Mouse (Mus musculus): Measurements from ENCODE around the gene Omt2b.
"Not testable (repeated sequence)": the region's sequence is repeated elsewhere in the genome, so short reads cannot be mapped to it uniquely, and the experiment has no call there.

Gene Omt2b

DNA sequence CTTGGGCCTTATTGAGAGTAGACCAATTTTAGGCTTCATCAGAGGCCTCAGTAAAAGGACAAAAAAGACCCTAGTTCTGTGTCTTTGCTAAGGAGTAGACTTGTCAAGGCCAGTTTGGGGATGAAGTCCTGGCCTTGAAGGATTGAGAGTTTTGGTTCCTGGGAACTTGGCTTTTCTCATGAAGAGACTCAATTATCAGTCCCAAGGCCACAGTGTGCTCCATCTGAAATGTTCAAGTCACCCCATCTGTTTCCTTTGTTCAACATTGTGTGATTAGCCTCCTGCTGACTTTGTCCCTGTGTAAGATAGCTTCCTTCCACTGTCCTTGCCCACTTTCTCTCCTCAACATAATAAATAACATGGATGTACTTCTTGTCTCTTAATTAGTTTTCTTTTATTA, 22.6 kb downstream of the Omt2b start:
- in situ Hi-C loops (cut with MboI; ENCODE audit: unreplicated experiment in 2 of 2), result loop anchor here (10.0 kb wide), 2 partner anchors 1365 to 1375 kb away; partner anchors contain the start of gene Col12a1 (in 1 of the 2)

DNA sequence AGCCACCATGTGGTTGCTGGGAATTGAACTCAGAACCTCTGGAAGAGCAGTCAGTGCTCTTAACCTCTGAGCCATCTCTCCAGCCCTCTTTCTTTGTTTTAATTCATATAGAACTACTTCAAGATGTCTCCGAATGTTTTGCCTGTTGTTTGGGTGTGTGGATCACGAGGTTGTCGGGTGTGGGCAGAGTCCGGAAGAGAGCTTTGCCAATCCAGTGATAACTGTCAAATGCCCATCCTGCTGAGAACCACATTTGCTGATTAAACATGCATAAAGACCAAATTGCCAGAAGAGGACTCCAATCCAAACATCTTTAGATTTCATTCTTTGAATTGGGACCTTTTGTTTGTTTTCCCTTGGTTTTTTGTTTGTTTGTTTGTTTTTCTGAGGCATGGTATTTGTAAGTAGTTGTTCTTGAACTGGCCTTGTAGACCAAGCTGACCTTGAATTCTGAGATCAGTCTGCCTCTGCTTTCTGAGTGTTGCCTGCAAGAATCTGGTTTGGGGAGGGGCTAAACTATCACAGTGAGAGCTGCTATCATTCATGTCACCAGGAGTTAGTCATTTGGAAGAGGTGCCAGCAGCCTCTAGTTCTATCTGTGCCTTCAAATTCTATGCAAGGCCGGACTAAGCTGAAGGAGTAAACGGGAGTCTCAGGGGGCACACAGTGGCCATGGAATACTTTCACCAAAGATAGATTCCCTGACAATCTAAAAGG, 24.3 kb downstream of the Omt2b start:
- in situ Hi-C loops (cut with MboI; ENCODE audit: unreplicated experiment in 2 of 2), result loop anchor here (10.0 kb wide), 2 partner anchors 1363 to 1373 kb away; partner anchors contain the start of gene Col12a1 (in 1 of the 2)

DNA sequence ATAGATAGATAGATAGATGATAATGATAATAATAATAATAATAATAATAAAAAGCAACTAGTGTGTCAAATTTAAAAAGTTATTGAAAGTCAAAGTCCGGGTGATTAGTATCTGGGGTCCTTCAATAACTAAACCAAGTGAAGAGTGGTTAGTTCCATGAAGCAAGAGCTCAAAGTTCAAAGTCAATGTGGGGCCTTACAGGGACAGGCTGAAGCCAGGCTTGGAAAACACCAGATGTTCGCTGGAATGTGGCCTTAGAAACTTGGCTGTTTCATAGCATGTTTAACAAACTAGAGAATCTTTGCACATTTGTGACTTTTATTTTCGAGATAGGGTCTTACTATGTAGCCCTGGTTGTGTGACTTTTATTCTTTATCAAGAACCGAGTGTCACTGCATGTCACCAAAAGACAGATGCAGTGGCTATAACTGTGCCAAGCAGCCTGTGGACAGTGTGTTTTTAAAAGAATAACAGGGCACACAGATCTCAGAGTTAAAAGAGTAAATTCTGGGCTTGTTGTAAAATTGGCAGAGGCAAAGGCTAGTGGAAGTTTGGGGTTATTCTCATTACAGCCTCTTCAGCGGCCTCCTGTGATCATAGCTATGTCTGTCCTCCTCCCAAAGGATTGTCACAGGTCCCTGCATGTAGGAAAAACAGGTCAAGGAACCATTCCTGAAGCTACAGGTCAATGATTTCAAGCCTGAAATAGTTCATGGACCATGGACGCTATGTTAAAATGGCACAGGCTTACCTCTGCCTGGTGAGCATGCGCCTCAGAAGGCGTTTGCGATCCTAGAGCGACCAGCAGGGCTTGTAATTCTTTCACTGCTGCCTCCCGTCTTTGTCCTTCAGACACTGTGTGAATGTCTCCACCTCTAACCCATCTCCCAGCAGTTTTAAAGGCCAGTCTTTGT, 27.5 kb downstream of the Omt2b start:
- in situ Hi-C loops (cut with MboI; ENCODE audit: unreplicated experiment in 2 of 2), result loop anchor here (5.0 to 10.0 kb wide), 4 partner anchors 192 to 1370 kb away; partner anchors contain the start of gene Col12a1 (in 1 of the 2)

DNA sequence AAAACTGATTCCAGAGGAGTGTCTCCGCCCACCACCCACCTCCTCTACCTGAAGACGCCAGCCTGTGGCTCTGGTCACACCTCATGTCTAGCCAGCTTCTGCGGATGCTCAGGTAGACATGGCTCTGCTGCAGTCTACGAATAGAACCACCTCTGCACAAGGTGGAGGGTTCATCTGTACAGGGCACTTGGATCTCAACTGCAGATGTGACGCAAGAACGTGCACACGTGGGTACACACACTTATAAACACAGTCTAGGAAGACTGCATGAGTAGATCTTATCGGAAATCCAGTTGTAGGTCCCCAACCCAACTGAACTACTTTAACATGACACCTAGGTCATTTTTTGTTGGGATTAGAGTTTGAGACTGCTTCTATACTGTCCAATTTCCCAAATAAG, 28.2 kb downstream of the Omt2b start, which contains the start of gene Gsta2:
Gsta2 (minus strand) TSS at position 178 of the 400 bp plus-strand sequence.
- in situ Hi-C loops (cut with MboI; ENCODE audit: unreplicated experiment in 2 of 2), result loop anchor here (5.0 to 10.0 kb wide), 4 partner anchors 192 to 1369 kb away; partner anchors contain the start of gene Col12a1 (in 1 of the 2)

DNA sequence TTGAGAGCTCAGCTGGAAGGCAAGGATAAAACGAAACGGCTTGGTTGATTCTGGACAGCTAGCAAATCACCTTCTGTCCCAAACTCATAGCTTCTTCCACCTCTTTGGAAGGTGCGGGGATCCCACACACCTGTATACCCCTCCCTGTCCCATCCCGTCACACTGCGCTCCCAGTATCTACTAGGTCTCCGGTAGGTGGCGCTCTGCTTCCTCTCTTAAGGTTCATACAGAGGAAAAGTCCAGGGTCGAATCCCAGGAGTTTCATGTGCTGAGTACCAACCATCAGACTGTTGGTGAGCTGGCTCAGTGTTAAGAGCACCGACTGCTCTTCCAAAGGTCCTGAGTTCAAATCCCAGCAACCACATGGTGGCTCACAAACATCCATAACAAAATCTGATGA, 30.7 kb downstream of the Omt2b start:
- in situ Hi-C loops (cut with MboI; ENCODE audit: unreplicated experiment in 2 of 2), result loop anchor here (5.0 to 10.0 kb wide), 4 partner anchors 189 to 1367 kb away; partner anchors contain the start of gene Col12a1 (in 1 of the 2)

DNA sequence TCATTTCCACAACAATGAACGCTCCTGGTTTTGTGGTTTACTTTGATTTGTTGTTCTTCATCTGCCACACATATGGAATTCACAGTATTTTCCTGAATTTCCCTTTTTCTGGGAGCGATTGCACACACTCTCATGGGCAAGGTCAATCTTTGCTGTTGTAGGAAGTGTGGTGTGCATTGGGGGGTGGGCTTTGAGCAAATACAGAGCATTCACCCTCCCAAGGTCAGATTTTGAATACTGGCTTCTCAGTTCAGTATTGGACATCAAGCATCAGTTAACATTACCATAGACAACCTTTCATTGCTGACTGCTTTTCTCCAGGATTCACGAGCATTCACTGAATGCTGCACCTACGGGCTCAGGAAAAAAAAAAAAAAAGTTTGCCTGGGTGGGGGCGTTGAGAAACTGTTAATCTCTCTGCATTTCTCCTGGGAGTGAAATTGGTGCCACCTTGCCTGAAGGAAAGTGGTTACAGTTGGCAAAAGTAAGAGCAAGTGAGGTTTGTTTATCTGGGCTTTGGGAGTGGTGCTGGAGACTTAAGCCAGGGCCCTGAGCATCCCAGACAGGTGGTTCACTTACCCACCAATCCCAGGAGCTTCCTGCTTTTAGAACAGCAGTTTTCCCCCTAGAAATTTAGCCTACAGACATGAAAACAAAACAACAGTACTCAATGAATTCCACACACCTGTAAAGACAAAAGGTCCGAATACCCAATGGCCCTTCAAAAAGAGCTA, 32.5 kb downstream of the Omt2b start:
- in situ Hi-C loops (cut with MboI; ENCODE audit: unreplicated experiment in 2 of 2), result loop anchor here (5.0 to 10.0 kb wide), 5 partner anchors 67 to 1365 kb away; partner anchors contain the start of gene Col12a1 (in 1 of the 2)

DNA sequence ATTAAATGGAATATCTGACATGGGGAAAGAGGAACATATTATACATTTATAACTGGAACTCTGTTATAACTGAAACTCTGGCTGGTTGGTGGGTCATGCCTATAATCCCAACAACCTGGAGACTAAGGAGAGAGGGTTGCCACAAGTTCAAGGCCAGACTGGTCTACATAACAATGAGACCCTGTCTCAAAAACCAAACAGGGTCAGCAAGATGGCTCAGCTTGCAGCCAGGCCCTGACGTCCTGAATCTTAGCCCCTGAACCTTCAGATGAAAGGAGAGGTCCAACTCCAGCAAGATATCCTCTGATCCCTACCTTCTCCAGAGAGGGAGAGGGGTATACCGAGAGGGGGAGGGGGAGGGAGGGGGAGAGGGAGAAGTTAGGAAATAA, 33.1 kb downstream of the Omt2b start:
- in situ Hi-C loops (cut with MboI; ENCODE audit: unreplicated experiment in 2 of 2), result loop anchor here in 1 of 2 experiments (5.0 kb wide), 1 partner anchor 67 kb away; no protein-coding TSS in a partner anchor

DNA sequence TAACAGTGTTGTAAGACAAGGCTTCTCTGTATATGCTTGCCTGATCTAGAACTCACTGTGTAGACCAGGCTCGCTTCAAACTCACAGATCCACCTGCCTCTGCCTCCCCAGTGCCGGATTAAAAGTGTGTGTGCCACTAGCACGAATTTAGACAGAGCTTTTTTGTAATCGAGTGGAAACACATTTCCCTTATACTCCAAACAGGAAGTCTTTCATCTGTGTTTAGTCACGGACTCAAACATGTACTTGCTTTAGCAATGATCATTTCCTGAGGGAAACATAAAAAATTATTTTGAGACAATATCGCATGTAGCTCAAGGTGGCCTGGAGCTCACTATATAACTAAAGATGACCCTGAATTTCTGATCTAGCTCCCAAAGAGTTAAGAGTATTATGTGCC, 36.0 kb downstream of the Omt2b start:
- in situ Hi-C loops (cut with MboI; ENCODE audit: unreplicated experiment in 2 of 2), result loop anchor here in 1 of 2 experiments (5.0 kb wide), 1 partner anchor 64 kb away; no protein-coding TSS in a partner anchor

DNA sequence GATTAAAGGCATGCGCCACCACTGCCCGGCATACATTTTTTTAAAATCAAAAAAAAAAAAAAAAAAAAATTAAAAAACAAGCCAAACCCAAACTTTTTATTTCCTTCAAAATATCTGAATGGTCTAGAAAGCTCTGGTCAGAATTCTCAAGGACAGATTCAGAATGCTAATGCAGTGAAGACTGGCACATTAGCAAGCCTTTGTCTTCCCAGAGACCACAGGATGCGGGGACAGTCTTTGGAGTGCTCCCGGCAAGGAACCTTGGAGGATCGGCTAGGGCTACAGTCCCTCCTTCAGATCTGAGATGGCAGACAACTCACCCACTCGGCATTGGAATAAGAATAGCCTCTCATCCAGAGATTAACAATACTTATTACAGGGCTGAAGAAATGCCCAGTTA, 37.3 kb downstream of the Omt2b start:
- in situ Hi-C loops (cut with MboI; ENCODE audit: unreplicated experiment in 2 of 2), result loop anchor here in 1 of 2 experiments (5.0 kb wide), 1 partner anchor 63 kb away; no protein-coding TSS in a partner anchor

DNA sequence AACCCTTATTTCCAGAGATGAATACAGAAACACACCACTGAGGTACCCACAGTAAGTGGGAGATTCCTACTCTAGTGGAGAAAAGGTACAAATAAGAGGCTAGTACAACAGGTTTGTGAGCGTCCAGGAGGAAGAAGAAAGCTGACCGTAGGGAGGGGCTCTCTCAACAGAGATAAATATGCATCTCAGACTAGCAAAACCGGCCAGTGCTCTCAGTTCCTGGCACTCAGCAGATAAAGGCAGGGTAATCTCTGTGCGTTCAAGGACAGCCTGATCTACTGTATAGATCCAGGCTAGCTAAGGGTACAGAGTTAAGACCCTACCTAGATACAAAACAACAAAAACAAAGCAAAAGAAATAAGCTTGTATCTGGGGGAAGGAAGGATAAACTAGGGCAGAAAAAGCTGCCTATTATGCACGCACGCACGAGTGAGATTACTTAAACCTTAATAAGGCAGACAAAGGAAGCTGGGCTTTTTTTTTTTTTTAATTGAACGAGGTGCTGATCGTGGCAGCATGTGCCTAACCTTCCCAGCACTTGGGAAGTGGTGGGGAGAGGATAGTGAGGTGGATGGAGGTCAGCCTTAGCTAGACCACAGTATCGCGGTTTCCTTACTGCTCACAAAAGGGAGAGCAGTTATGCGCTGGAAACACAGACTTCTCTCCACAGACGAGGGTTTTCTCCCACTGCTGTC, 38.6 kb downstream of the Omt2b start:
- in situ Hi-C loops (cut with MboI; ENCODE audit: unreplicated experiment in 2 of 2), result no loop called here

DNA sequence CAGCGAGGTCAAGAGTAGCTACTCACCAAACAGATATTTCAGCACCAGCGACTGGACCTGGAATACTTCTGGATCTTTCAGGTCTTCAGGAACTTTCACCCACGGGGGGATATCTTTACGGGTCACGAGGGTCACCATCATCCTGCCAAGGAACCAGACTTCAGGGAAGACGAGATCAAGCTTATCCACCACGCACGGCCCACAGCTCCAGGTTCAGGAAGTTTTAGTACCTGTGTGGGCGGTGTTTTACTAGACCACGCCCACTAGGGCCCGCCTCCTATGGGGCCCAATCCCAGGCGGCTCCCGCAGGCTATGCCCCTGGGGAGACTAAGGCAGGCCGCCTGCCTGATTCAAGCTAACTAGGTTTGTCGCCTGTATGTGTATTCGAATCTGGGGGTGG, 40.6 kb downstream of the Omt2b start, which contains the start of gene Dppa5a:
Dppa5a (minus strand) TSS at position 219 of the 400 bp plus-strand sequence.
- in situ Hi-C loops (cut with MboI; ENCODE audit: unreplicated experiment in 2 of 2), result not testable (repeated sequence)

DNA sequence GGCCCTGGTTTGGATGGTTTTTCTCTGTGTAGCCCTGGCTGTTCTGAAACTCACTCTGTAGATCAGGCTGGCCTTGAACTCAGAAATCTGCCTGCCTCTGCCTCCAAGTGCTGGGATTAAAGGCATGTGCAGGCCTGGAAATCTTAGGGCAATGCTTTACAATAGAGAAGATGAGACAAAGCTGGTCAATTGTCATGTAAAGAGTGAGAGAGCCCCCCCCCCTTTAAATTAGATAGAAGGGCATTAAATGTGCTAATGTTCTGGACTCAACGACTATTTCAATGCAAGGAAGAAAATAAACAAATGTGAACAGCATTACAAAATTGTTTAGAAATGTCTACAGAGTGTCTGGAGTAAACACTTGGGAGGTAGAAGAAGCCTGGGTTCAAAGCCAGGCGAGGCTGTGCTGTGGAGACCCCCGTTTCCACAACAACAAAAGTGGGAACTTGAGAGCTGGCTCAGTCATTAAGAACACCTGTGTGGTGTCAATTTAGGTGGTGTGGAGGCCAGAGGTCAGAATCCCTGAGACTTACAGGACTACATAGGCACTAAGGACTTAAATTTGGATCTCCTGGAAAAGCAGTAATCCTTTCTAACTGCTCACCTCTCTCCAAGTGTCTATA, 41.4 kb downstream of the Omt2b start:
- in situ Hi-C loops (cut with MboI; ENCODE audit: unreplicated experiment in 2 of 2), result no loop called here

DNA sequence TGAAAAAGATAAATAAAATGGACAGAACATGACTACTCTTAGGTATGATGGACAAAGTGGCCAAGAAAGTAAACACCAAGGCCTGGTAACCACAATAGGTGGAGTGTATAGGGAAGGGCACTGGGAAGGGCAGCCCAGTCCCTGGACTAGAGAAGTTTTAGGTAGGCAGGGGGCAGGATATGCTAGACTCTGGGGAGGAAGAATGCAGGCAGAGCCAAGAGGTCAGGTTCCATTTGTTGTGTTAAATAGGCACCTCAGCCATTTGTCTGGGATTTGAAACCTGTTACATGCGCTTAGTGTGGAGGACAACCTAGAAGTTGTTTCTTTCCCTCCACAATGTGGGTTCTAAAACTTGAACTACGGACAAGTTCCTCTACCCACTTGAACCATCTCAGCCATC, 42.0 kb downstream of the Omt2b start:
- in situ Hi-C loops (cut with MboI; ENCODE audit: unreplicated experiment in 2 of 2), result no loop called here

DNA sequence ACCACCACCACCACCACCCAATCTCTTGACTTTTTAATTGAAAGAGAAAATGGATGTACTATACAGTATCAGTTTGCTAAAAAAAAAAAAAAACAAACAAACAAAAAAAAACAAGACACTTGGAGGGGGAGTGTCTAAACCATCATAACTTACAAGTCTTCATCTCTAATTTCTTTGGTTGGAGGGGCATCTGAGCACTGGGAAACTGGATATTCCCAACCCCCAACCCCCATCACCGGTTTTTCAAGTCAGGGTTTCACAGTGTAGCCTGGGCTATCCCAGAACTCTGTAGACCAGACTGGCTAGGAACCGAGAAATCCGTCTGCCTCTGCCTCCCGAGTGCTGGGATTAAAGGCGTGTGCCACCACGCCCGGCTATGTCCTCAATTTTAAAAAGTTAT, 42.4 kb downstream of the Omt2b start:
- in situ Hi-C loops (cut with MboI; ENCODE audit: unreplicated experiment in 2 of 2), result no loop called here

DNA sequence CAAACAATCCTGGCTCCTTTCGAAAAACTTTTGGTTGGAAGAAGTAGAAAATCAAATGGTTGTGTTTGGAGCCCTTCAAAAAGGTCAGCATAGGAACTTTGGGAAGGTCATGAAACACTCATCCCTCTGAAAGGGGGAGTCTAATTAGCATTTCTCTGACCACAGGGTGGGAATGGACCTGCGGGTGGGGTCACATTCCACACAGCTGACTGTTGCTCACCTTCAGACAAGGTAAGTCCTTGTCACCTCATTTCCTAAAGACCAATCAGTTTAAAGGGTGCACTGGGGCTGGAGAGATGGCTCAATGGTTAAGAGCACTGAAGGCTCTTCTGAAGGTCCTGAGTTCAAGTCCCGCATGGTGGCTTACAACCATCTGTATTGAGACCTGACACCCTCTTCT, 44.1 kb downstream of the Omt2b start:
- in situ Hi-C loops (cut with MboI; ENCODE audit: unreplicated experiment in 2 of 2), result no loop called here

DNA sequence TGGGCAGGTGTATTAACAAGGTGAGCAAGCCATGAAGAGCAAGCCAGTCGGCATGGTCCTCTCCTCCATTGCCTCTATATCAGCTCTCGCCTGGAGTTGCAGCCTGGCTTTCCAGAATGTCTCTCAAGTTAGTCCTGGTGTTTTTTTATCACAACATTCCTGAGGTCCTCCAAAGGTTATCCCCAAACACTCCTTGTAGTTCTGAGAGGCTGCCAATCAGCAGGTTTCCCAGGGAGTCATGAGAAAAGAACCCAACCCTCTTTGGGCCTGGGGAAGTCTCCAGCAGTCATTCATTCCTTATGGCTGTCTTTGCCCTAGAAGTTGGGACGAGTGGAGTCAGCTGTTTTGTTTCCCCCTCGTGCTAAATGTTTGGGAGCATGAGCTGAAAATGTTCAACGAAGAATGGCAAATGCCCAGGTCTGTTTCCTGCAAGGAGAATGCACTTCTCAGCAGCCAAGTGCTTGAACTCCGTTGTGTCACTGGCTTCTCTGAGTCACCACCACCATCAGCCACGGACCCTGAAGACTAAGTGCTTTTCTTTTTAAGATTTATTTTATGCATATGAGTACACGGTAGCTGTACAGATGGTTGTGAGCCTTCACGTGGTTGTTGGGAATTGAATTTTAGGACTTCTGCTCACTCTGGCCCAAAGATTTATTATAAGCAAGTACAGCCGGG, 45.6 kb downstream of the Omt2b start:
- in situ Hi-C loops (cut with MboI; ENCODE audit: unreplicated experiment in 2 of 2), result no loop called here

DNA sequence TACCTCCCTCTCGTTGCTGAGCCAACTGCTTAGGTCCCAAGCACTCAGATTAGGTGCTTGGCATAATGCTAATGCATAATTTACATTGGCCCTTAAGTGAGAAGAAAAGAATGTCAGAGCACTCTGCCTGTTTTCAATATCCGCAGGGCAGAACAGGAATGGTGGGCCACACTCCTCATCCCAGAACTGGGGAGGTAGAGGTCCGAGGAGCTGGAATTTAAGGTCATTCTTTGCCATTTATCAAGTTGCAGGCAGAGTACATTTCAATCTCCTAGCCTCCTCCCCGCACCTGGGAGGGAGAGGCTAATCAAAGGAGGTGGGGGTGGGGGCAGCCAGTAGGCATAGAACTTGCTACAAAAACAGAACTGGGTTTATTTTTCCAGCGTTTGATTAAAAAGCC, 47.0 kb downstream of the Omt2b start:
- in situ Hi-C loops (cut with MboI; ENCODE audit: unreplicated experiment in 2 of 2), result no loop called here

DNA sequence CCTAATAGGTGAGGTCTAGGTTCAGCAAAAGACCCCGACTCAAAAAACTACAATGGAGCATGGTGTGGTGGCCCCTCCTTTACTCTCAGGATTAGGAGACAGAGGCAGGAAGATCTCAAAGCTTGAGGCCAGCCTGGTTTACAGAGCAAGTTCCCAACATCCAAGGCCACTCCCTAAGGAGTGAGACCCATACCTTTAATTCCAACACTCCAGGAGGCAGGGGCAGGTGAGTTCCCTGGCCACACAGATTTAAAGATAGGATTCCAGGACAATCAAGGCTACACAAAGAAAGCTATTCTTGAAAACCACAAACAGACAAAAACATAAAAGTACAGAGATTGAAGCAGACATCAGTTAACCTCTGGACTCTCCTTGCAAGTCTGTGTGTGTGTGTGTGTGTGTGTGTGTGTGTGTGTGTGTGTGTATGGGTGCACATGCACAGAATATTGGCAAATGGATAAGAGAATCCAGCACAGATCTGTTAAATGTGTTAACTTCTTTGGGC, 47.5 kb downstream of the Omt2b start:
- in situ Hi-C loops (cut with MboI; ENCODE audit: unreplicated experiment in 2 of 2), result no loop called here

Measured in v-Abl transformed pro-B cells (cell line).